Mouse (Mus musculus): ENCODE measurements around the gene Ddah2. TPM values are rescaled to one million over a fixed set of nuclear protein-coding genes. Genes with fewer than 3 reads are reported as not detected.
A peak's percentile ranks its signal among the peaks of the same experiment; 100 is the strongest.

Gene Ddah2
- total and polyA plus RNA-seq, 2 experiments from 2014 or later: 97.1 to 128 TPM

GRCm38 (mm10) chr17:35044904-35045806 is 13.7 kb upstream of the Ddah2 start:
- WGBS: 51% methylated on average over 7 of the region's 7 CpGs
- peak overlapping the region; percentile 93 for H3K27ac ChIP-seq (ENCODE audit: low read depth)
- H3K36me3 ChIP-seq (replicated peaks; ENCODE audit: control insufficient read depth, insufficient read depth, low read length): no peaks in the 10 kb centered on the region
- peak overlapping the region; percentile 96 for H3K4me2 ChIP-seq (ENCODE audit: low read depth, low read length)
- ATAC-seq (ENCODE audit: insufficient read depth, low read depth): no peak
- TF ChIP-seq EP300 (IDR thresholded peaks at IDR 0.05; ENCODE audit: low read depth) (no peak), CTCF (IDR thresholded peaks at IDR 0.05; ENCODE audit: low read depth) (no peak)
- peak overlapping the region; percentile 77 for H3K9ac ChIP-seq (replicated peaks; ENCODE audit: low read depth, low read length)
- no peaks in the 10 kb centered on the region for H3K27me3 ChIP-seq (ENCODE audit: control insufficient read depth, insufficient read depth, low read length)
- H3K9me3 ChIP-seq (replicated peaks; ENCODE audit: control insufficient read depth, low read length): no peaks in the 10 kb centered on the region
- peaks cover 34% of the 10 kb centered on the region for H3K4me1 ChIP-seq (ENCODE audit: control insufficient read depth, insufficient read depth)
- peak overlapping the region; percentile 61 for H3K4me3 ChIP-seq (ENCODE audit: low read depth, low read length)
- no peak for DNase-seq (ENCODE audit: low spot score)

DNA sequence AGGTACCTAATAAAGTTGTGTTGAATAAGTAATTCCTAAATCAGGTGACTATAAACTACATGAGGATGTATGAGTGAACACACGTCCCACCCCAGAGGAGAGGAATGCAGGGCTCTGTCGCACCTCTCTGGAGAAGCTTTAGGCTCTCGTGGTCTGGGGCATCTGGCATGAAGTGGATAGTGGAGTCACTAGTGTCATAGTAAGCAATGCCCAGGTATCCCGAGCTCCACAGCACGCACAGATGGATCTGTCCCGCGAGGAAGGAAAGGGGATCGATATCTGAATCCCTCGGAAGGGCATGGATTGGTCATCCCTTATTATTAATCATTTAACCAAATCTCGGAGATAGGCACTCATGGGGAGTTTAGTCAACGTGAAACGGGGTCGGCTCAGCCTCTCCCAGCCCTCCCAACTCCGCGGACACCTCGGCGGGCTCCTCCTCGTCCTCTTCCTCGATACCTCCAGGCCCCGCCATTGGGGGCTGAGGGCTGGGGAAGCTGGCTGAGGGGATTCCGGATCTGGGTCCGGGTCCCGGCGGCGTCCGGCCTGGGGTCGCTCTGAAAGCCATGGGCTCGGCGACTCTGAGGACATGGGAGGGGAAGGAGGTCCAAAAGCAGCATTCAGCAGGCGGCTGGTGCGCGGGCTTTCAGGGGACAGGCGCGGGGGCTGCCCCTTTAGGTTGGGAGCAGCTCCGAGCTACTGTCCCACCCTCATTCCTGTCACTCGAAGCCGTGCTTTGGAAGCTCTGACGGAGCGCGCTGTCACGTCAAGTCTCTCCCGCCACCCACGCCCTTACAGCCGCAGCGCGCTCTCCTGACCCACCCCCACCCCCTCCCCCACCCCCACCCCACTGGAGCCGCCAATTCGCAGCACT is 12.8 kb upstream of the Ddah2 start:
- ATAC-seq (ENCODE audit: insufficient read depth, low read depth) (peak; percentile 52; the same call in 1 of the 2 replicates), DNase-seq (ENCODE audit: low spot score) (no peak)
- Histone ChIP-seq H3K9me3 (replicated peaks; ENCODE audit: control insufficient read depth, low read length) (no peaks in the 10 kb centered on the region), H3K27ac (ENCODE audit: low read depth) (peak overlapping the region; percentile 93), H3K4me1 (ENCODE audit: control insufficient read depth, insufficient read depth) (peaks cover 34% of the 10 kb centered on the region), H3K4me2 (ENCODE audit: low read depth, low read length) (peak overlapping the region; percentile 96), H3K27me3 (ENCODE audit: control insufficient read depth, insufficient read depth, low read length) (no peaks in the 10 kb centered on the region), H3K36me3 (replicated peaks; ENCODE audit: control insufficient read depth, insufficient read depth, low read length) (no peaks in the 10 kb centered on the region), H3K4me3 (ENCODE audit: low read depth, low read length) (peak overlapping the region; percentile 61), H3K9ac (replicated peaks; ENCODE audit: low read depth, low read length) (peak overlapping the region; percentile 77)
- 4% methylated on average over 48 of the region's 48 CpGs for WGBS
- TF ChIP-seq CTCF (IDR thresholded peaks at IDR 0.05; ENCODE audit: low read depth) (no peak), EP300 (IDR thresholded peaks at IDR 0.05; ENCODE audit: low read depth) (no peak)

DNA sequence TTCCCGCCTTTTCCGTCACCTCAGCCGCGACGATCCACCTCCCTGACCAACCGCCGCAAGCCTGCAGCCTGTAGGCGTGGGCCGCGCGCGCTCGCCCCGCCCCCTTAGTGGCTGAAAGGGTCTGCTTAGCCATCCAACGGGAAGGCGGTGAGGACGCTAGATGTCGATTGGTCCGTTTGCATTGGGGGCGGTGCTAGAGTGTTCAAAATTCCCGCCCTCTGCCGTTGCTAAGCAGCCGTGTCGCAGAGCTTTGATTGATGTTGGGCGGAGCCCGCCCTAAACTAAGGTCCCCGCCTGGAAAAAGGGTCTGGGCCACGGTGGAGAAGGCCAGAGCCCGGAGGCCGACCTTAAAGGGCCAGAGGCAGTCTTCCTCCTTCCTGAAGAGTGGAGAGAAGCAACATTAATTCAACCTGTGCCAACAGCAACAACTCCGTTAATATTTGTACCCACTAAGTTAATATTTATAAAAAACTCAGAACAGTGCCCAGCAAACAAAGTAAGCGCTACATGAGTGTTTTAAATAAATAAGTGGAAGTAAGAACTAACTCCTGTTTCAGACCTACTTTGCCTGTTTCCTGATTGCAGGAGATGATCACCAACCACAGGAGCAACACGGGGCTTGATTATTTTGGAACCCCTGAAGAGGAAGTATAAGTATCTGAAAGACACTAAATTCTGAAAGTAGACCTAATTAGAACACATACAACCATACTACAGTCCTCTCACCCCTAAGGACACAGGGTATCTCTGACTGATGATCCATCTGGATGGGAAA is 12.0 kb upstream of the Ddah2 start, which contains the start of gene Msh5:
Gene Msh5 (minus strand): TSS at position 65 of the 775 bp plus-strand sequence.
- Histone ChIP-seq H3K27me3 (ENCODE audit: control insufficient read depth, insufficient read depth, low read length) (no peaks in the 10 kb centered on the region), H3K9me3 (replicated peaks; ENCODE audit: control insufficient read depth, low read length) (no peaks in the 10 kb centered on the region), H3K4me3 (ENCODE audit: low read depth, low read length) (peak within 1 kb of the TSS; percentile 61), H3K4me2 (ENCODE audit: low read depth, low read length) (peak within 1 kb of the TSS; percentile 96), H3K36me3 (replicated peaks; ENCODE audit: control insufficient read depth, insufficient read depth, low read length) (no peaks in the 10 kb centered on the region), H3K27ac (ENCODE audit: low read depth) (peak within 1 kb of the TSS; percentile 98), H3K9ac (replicated peaks; ENCODE audit: low read depth, low read length) (peak within 1 kb of the TSS; percentile 77), H3K4me1 (ENCODE audit: control insufficient read depth, insufficient read depth) (peaks cover 34% of the 10 kb centered on the region)
- TF ChIP-seq CTCF (IDR thresholded peaks at IDR 0.05; ENCODE audit: low read depth) (no peak), EP300 (IDR thresholded peaks at IDR 0.05; ENCODE audit: low read depth) (no peak)
- DNase-seq (ENCODE audit: low spot score) (peak; percentile 98), ATAC-seq (ENCODE audit: insufficient read depth, low read depth) (peak; percentile 91)
- 2% methylated on average over 33 of the region's 33 CpGs for WGBS

GRCm38 (mm10) chr17:35047688-35048087 is 11.1 kb upstream of the Ddah2 start:
- Histone ChIP-seq H3K27me3 (ENCODE audit: control insufficient read depth, insufficient read depth, low read length) (no peaks in the 10 kb centered on the region), H3K4me3 (ENCODE audit: low read depth, low read length) (no peak overlapping the region), H3K36me3 (replicated peaks; ENCODE audit: control insufficient read depth, insufficient read depth, low read length) (peaks cover 3% of the 10 kb centered on the region), H3K9me3 (replicated peaks; ENCODE audit: control insufficient read depth, low read length) (no peaks in the 10 kb centered on the region), H3K27ac (ENCODE audit: low read depth) (peak overlapping the region; percentile 98), H3K4me2 (ENCODE audit: low read depth, low read length) (peak overlapping the region; percentile 36), H3K9ac (replicated peaks; ENCODE audit: low read depth, low read length) (no peak overlapping the region), H3K4me1 (ENCODE audit: control insufficient read depth, insufficient read depth) (peaks cover 34% of the 10 kb centered on the region)
- ATAC-seq (ENCODE audit: insufficient read depth, low read depth) (no peak), DNase-seq (ENCODE audit: low spot score) (no peak)
- 36% methylated on average over 1 of the region's 1 CpGs for WGBS
- no peak for TF ChIP-seq EP300 (IDR thresholded peaks at IDR 0.05; ENCODE audit: low read depth)
- no peak for TF ChIP-seq CTCF (IDR thresholded peaks at IDR 0.05; ENCODE audit: low read depth)

Data from heart, postnatal 0 days (tissue).